Mouse (Mus musculus) left cerebral cortex, adult 18-20 months (tissue): ENCODE measurements around the gene Slc35d1. TPM values are rescaled to one million over a fixed set of nuclear protein-coding genes. Genes with fewer than 3 reads are reported as not detected.
A peak's percentile ranks its signal among the peaks of the same experiment; 100 is the strongest.

Source experiments
- DNase-seq, 2 experiments: peaks; one replicate each; pipeline ENCODE4 v3.0.0; 2021 to 2022; ENCODE audit warnings: low spot score in 2 of 2, mixed read lengths in 1 of 2
- long read RNA-seq, 2 experiments: library from polyadenylated mRNA; stranded (forward); transcript quantifications; one replicate each; pipeline ENCODE4 v2.0.0; 2021
- total RNA-seq, 2 experiments: library from RNA; stranded (reverse); gene quantifications; 2 replicates each; pipeline ENCODE4 v1.2.3; 2021

The Slc35d1 gene
- total RNA-seq, result 10 to 100 TPM in 1 of 2 experiments, 1 to 10 TPM in 1; 8.9 to 13.6 TPM
- long read RNA-seq, experiment 1, full-length matches to known transcripts, result 4 of 9 reads
- long read RNA-seq, experiment 1, partial matches to known transcripts, result 1 of 9 reads
- long read RNA-seq, experiment 1, other reads (novel, unspliced or antisense), result 4 of 9 reads
- long read RNA-seq, experiment 2, full-length matches to known transcripts, result 1 of 4 reads
- long read RNA-seq, experiment 2, partial matches to known transcripts, result 0 of 4 reads
- long read RNA-seq, experiment 2, other reads (novel, unspliced or antisense), result 3 of 4 reads

GRCm38 (mm10) chr4:103214925-103215820 is at the start of gene Slc35d1:
TSS of gene Slc35d1 (minus strand) at chr4:103215164.
- DNase-seq, result peak; percentile 72 to 76

DNA sequence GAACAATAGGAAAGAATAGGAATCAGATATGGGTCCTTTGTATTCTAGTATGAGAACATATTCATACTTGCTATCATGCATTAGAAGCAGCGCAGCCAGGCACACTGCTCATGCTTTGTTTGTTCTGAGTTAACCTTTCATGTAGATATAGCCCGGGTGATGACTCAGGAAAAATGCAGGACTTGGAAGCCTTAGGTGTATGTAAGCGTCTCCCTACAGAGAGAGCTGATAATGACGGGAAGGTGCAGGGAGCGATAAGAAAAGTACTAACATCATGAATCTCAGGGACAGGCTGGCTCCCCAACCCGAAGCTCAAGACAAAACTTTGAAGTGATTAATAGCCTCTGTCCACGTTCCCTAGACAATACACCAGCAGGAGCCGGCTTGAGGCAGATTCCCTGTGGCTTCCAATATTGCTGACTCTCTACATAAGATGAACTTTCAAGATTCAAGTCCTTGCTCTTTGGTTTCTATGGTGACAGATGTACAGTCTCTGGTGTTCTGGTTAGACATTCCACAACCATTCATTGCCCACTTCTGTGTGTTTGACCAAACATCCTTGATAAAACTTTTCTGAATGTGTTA is 48.9 kb upstream of the Slc35d1 start:
- DNase-seq, result no peak

DNA sequence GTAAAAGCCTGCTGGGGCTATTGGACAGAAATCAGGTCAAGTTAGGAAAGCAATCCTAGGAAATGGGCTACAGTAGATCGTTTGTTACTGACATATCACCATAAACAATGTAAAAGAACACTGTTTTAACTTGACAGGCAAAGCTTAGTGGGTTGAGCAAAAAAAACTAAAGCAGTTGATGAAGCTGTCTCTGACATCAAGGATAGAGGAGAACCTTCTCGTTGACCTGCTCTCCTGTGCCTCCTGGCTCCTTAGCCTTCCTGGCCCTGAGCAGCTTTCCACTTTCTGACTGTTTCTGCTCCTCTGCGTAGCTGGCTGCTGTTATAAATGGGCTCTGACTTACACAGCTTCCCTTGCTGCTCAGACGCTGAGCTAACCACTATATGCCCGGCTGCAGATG is 48.4 kb upstream of the Slc35d1 start:
- DNase-seq, result no peak

DNA sequence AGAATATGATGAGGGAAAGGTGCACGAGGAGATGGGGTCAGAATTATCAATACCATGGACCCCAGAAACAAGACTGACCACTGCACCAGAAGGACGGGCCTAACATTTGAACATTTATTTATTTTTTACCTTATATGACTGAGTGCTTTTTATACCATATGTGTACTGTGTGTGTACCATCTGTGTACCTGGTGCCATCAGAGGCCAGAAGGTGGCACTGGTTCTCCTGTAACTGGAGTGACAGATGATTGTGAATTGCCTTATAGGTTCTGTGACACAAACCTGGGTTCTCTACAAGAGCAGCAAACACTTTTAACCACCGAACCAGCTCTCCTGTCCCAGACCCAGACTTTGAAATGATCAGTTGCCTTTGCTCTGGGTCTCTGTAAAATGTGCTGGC is 43.9 kb upstream of the Slc35d1 start:
- no peak for DNase-seq

DNA sequence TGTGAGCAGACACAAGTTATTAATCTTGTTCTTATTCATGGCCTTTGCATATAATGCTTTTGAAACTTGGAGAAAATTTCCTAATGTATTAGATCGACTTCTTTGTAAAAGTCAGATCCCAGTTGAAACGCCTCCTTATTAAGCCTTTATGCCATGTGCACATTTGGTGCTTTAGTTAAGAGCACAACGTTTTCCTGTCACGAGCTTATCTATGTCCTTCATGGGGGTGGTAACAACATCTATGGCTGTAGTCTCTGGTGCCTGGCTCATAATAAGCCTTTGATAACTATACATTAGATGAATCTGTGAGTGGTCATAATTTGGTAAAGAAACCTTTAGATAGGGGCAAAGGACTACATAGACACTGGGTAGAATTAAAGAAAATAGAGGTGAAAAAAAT is 38.9 kb upstream of the Slc35d1 start:
- DNase-seq, result no peak

DNA sequence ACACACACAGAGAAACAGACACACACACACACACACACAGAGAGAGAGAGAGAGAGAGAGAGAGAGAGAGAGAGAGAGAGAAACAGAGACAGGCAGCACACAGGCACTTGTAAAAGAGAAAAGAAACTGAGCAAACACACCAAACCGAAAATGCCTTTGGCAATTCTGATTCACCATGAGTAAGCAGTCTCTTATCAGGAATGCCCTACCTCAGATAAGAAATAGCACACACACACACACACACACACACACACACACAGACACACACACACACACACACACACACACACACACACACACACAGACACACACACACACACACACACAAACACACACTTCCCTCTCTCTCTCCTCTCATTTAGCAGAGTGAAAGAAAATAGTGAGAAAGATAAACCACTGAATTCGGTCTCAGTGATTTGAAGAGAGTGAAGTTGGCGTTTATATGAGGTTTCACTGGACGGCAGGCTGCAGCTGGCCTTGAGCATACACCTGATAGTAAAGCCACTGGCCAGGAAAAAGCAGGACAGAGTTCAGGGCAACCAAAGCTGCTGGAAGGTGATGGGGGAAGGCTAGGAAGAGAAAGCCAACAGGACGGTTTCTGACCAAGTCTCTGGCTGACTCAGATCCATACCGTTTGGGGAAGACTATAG is 34.6 kb upstream of the Slc35d1 start:
- no peak for DNase-seq

DNA sequence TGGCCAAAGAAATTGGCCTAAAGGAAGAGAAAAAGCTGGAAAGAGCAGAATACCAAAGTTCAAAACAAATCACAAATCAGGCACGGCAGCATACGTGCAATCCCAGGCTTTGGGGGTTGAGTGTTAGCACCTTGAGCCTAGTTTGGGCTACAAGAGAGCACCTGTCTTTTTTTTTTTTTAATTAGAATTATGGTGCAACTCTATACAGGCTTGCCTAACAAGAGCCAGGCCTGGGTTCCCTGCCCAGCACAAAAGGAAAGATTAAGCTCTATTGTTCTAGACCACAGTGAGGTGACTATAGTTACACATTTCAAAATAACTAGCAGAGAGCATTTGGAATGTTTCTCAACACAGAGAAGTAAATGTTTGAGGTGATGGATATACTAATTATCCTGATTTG is 32.8 kb upstream of the Slc35d1 start:
- no peak for DNase-seq

GRCm38 (mm10) chr4:103247249-103247648 is 32.3 kb upstream of the Slc35d1 start:
- DNase-seq, result no peak

DNA sequence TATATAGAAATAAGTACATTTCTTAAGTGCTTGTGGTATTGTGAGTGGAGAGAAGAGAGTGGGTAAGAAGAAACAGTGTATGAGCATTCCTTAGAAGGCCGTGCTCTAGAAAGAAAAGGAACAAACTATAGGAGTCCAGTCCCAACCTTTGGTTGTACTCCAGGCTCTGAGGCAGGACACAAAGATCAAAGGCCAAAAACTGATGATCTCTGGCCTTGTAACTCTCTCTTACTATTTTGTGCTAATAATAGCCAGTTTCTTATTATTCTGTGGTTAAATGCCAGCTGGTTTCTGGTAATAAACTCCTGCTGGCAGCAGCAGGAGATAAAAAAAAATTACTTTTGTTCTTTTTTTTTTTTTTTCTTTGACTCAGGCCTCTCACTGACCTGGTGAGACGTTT is 17.2 kb upstream of the Slc35d1 start:
- DNase-seq, result no peak

- no peak for DNase-seq
These were observed 7.9 kb upstream of the Slc35d1 start for GRCm38 (mm10) chr4:103222854-103223253.

DNA sequence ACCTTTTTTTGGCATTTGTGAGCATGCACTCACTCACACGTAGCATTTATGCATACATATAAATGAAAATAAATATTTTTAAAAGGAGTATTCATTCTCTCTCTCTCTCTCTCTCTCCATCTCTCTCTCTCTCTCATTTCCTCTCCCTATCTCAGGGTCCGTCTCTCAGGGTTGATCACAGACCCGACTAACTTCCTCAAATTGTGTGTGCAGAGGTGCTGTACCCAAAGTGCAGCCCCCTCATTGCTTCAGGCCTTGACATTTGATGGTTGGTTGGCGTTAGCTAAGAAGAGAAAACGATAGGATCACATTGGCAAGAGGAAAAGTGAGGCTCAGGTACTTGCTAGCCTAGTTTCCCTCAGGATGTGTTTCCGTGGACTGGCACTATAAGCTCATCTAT is 6.8 kb upstream of the Slc35d1 start:
- no peak for DNase-seq

- no peak for DNase-seq
These were observed 4.0 kb upstream of the Slc35d1 start for GRCm38 (mm10) chr4:103219011-103219410.

DNA sequence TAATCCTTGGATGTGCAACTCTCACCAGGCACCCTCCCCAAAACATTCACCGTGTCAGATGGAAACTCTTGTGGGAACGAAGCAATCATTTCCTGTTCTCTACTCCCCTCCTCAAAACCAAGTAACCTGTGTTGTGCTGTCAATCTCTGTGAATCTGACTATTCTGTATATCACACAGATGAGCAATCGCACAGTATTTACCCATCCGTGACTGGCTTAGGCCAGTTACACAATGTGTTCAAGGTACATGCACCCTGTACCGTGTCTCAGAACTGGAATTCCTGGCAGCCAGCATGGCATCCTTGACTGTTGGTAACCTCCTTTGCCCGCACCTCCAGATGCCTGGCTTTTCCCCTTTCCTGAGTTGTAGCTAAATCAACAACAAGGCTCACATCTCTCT is 1.1 kb upstream of the Slc35d1 start:
- no peak for DNase-seq

DNA sequence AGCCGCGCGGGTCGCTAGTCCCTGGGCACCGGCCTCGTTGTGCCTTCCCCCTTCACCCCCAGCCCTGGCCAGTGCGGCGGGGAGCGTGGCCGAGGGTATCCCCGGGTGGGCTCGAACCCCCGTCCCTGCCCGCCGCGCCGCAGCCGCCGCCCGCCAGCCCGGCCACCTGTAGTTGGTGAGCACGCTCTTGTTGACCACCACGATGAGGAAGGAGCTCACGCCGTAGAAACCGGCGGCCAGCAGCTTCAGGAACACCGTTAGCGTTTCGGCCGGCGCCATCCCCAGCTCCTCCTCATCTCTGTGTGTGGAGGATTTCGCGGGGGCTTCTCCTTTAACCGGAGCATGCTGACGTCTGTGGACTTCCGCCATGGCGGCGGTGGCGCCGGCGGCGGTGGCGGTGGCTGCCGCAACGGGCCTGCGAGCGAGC is 453 bp downstream of the Slc35d1 start:
- peak; percentile 62 to 81 for DNase-seq

DNA sequence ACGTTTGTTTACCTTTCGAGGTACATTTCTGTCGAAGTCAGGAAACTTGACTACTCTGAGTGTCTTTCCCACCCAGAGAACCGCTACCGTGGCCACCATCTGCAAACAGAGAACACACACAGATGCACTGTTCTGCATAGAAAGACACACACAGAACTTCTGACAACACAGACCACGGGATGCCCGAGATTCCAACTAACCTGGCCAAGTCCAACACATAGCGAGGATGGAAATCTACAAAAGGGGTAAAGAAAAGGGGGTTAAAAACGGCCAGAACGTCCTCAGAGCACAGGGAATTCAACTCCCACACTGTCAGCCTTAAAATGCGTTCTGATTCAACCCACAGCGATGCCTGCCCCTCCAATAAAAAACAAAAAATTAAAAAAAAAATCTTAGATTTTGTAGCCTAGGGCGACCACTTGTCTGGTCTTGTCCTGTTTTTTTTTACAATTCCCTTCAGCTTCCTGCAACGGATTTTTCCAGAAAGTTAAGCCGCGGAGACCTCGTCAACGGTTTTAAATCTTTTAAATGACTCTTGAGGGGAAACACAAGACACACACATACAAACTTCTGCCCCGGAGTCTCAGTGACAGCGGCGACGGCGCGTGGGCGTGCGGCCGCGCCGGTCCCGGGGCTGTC is 986 bp downstream of the Slc35d1 start:
- DNase-seq, result peak in 1 of 2 experiments; percentile 31

- no peak for DNase-seq
These were observed 6.4 kb downstream of the Slc35d1 start for GRCm38 (mm10) chr4:103208553-103208952.

- no peak for DNase-seq
These were observed 11.3 kb downstream of the Slc35d1 start for GRCm38 (mm10) chr4:103203646-103204045.

DNA sequence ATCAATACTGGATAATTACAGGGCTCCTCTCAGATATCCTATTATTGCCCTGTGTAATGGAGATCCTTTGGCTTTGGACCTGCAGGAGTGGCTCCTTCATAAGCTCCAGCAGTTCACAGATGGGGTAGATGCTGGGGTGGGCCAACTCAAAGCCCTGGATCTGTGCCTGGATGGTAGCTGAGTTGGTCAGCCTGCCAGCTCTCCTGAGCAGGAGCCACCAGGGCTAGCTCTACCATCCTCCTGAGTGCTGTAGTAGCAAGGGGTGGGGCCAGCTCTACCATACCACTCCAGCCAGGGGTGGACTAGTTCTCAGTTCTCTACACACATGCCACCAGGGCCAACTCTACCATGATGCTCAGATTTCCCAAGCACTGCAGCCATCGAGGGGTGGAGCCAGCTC is 14.9 kb downstream of the Slc35d1 start:
- no peak for DNase-seq

DNA sequence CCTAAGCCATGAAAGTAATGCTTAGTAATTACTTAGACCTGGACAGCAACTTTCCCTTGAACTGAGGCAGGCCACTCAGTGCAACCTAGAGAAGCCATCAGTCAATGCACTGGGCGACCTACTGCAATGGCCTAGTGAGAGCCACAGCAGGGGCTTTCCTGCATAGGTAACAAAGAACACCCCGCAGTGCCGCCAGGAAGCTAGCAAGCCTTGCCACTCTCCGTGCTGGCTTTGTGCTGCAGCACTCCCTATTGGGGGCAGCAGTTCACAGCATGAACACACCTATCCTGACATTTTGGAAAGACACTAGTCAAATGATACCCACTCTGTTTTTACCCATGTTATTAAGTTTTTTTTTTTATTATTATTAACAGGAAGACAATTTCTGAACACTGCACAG is 15.9 kb downstream of the Slc35d1 start:
- DNase-seq, result no peak

DNA sequence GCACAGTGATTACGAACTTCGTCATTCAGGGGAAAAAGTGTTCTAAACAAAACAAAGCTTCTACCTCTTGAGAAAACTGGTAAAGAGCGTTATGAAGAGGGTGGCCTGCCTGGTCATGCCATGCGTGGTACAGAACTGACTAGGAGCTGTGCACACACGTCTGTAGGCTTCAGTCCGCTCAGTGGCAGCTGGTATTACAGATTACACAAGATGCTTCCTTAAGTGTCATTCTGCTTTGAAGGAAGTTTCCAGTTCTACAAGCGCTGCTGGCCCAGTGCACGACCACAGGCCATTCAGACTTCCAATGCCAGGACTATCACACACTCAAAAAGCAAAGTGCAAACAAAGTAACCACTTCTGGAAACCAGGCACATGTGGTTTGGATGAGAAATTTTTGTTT is 17.6 kb downstream of the Slc35d1 start:
- DNase-seq, result no peak

DNA sequence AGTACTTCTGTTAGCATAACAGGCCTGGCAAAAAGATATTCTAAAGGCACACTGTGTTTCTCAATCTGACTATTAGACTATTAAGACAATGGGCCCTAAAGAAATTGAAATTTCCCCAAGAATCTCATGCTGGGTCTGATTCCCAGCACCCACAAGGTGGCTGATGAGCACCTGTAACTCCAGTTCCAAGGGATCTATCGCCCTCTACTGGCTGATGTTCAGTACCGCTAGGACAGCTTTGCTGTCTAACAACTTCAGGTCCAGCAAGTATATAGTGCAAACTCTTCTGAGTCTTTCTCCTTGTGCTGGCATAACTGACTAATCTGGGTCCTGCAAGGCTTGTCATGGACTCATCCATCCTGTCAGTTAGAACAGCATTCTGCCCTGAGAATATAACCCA is 22.5 kb downstream of the Slc35d1 start:
- no peak for DNase-seq
